Mouse (Mus musculus) liver, adult 2 months (tissue): ENCODE measurements around the gene Anks3.

Experiments
- CTCF ChIP-seq: fragments of 200-500 bp; IDR thresholded peaks from 2 replicates; pipeline ENCODE4 v1.5.1; 2011; ENCODE audit warnings: low read depth, low read length, control low read depth
- POLR2A ChIP-seq: fragments of 200-500 bp; IDR thresholded peaks from 2 replicates; pipeline ENCODE4 v1.6.1; 2011; ENCODE audit warnings: low read length, control low read depth; ENCODE audit not compliant: insufficient read depth; ENCODE audit errors: extremely low read depth

DNA sequence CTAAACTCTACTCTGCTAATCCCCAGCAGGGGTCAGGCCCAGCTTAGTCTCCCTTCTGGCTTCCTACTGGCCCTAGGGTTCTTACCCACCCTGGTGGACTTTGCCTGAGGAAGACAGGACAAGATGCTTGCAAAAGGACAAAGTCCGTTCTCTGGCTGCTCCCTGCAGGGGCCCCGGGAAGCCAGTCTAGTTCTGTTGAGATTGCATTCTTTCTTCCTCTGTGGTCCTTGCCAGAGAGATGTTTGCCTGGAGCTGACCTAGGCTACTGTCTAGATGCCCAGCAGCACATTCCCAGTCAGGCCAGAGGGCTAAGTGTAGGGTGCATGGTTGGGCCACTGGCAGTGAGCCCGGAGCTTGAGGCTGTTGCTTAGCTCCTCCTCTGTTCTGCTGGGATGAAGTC lies 31.6 kb downstream of the Anks3 start:
- TF ChIP-seq CTCF: no peak
- TF ChIP-seq POLR2A: no peak
